Mouse (Mus musculus) left cerebral cortex, postnatal 25 days (tissue): ENCODE measurements around the gene Ccdc134. TPM values are rescaled to one million over a fixed set of nuclear protein-coding genes. Genes with fewer than 3 reads are reported as not detected.

Experiments used
- total RNA-seq, 2 experiments: library from RNA; stranded (reverse); gene quantifications; 2 replicates each; pipeline ENCODE4 v1.2.3; 2021

The Ccdc134 gene
- total RNA-seq, 2 experiments from 2014 or later = 13.6 to 13.8 TPM

Other genes starting within 250 kb of the Ccdc134 start
- 10 to 100 TPM; 49.8 to 56.5 TPM for gene Polr3h, start 201.7 kb upstream of the Ccdc134 start, total RNA-seq
- 10 to 100 TPM; 96.0 to 98.3 TPM for gene Csdc2, start 191.2 kb upstream of the Ccdc134 start, total RNA-seq
- gene Pmm1, start 167.0 kb upstream of the Ccdc134 start, total RNA-seq = 100 to 1,000 TPM; 203 to 208 TPM
- not detected for gene 1700029P11Rik, start 147.4 kb upstream of the Ccdc134 start, total RNA-seq
- gene Xrcc6, start 140.1 kb upstream of the Ccdc134 start, total RNA-seq = 10 to 100 TPM; 19.5 to 23.7 TPM
- gene Desi1, start 94.1 kb upstream of the Ccdc134 start, total RNA-seq = 100 to 1,000 TPM; 106 to 109 TPM
- 100 to 1,000 TPM; 101 to 113 TPM for gene Snu13, start 80.3 kb upstream of the Ccdc134 start, total RNA-seq
- gene 4930407I10Rik, start 68.8 kb upstream of the Ccdc134 start, total RNA-seq = not detected
- gene Mei1, start 57.9 kb upstream of the Ccdc134 start, total RNA-seq = 1 to 10 TPM; 2.5 to 2.8 TPM
- 100 to 1,000 TPM; 179 to 183 TPM for gene Srebf2, start 19.3 kb downstream of the Ccdc134 start, total RNA-seq
- gene Shisa8, start 84.9 kb downstream of the Ccdc134 start, total RNA-seq = 1 to 10 TPM; 2.3 to 4.2 TPM
- under 1 TPM; 0.41 TPM for gene Tnfrsf13c, start 96.4 kb downstream of the Ccdc134 start, total RNA-seq
- 1 to 10 TPM; 3.5 to 3.9 TPM for gene Cenpm, start 116.8 kb downstream of the Ccdc134 start, total RNA-seq
- 100 to 1,000 TPM in 1 of 2 experiments, 10 to 100 TPM in 1; 99.5 to 102 TPM for gene 1500009C09Rik, start 124.5 kb downstream of the Ccdc134 start, total RNA-seq
- gene Sept3, start 147.0 kb downstream of the Ccdc134 start, total RNA-seq = 100 to 1,000 TPM; 436 to 478 TPM
- gene Wbp2nl, start 171.0 kb downstream of the Ccdc134 start, total RNA-seq = not detected
- gene Naga, start 211.0 kb downstream of the Ccdc134 start, total RNA-seq = 10 to 100 TPM; 30.4 to 38.0 TPM
- gene Pheta2, start 211.0 kb downstream of the Ccdc134 start, total RNA-seq = under 1 TPM; 0.46 to 0.53 TPM
- 100 to 1,000 TPM; 136 to 138 TPM for gene Smdt1, start 211.0 kb downstream of the Ccdc134 start, total RNA-seq
- gene Ndufa6, start 226.4 kb downstream of the Ccdc134 start, total RNA-seq = 100 to 1,000 TPM; 191 to 196 TPM